Mouse (Mus musculus) heart, postnatal 0 days (tissue): Measurements from ENCODE around the gene Igf2r.

Source experiments
- CTCF ChIP-seq: IDR thresholded peaks from 2 replicates; pipeline ENCODE4 v1.5.1; 2016; ENCODE audit warnings: antibody characterized with exemption, control low read depth, low read depth
- EP300 ChIP-seq: IDR thresholded peaks from 2 replicates; pipeline ENCODE4 v1.6.1; 2016; ENCODE audit warnings: antibody characterized with exemption, low read depth

- TF ChIP-seq CTCF (no peak), EP300 (no peak)
Measured at GRCm38 (mm10) chr17:12654061-12654460, 115.4 kb downstream of the Igf2r start.
